Mouse (Mus musculus): Measurements from ENCODE around the gene Olfr978.
"Not testable (repeated sequence)": the region's sequence is repeated elsewhere in the genome, so short reads cannot be mapped to it uniquely, and the experiment has no call there.

The Olfr978 gene

GRCm38 (mm10) chr9:39991813-39992212, at the start of gene Olfr978:
Olfr978 (plus strand) TSS chr9:39992113.
- no peak for DNase-seq (ENCODE audit: low spot score in 2 of 2)

- DNase-seq (ENCODE audit: low spot score in 2 of 2): no peak
Observed at GRCm38 (mm10) chr9:39951946-39952345, 40.0 kb upstream of the Olfr978 start, which contains the start of gene Olfr975. Olfr975 (minus strand) TSS chr9:39952046.

- DNase-seq (ENCODE audit: low spot score in 2 of 2): not testable (repeated sequence)
Observed at GRCm38 (mm10) chr9:39961033-39961432, 30.9 kb upstream of the Olfr978 start, which contains the start of gene Olfr976. Olfr976 (minus strand) TSS chr9:39961133.

- not testable (repeated sequence) for DNase-seq (ENCODE audit: low spot score in 2 of 2)
Observed at GRCm38 (mm10) chr9:39976581-39977145, 15.2 kb upstream of the Olfr978 start.

- DNase-seq (ENCODE audit: low spot score in 2 of 2): no peak
Observed at GRCm38 (mm10) chr9:40003365-40003764, 11.5 kb downstream of the Olfr978 start, which contains the start of gene Olfr979. Olfr979 (minus strand) TSS chr9:40003465.

GRCm38 (mm10) chr9:40009482-40009881, 17.6 kb downstream of the Olfr978 start, which contains the start of gene Olfr980:
Olfr980 (minus strand) TSS chr9:40009582.
- DNase-seq (ENCODE audit: low spot score in 2 of 2): no peak

GRCm38 (mm10) chr9:40021164-40021563, 29.3 kb downstream of the Olfr978 start, which contains the start of gene Olfr981:
Olfr981 (plus strand) TSS chr9:40021464.
- DNase-seq (ENCODE audit: low spot score in 2 of 2): no peak
